Mouse (Mus musculus) layer of hippocampus, adult 8-10 months (tissue): ENCODE measurements around the gene Ube2e3. TPM values are rescaled to one million over a fixed set of nuclear protein-coding genes. Genes with fewer than 3 reads are reported as not detected.

ENCODE experiments used
- DNase-seq, 2 experiments: peaks; one replicate each; pipeline ENCODE4 v3.0.0; 2022; ENCODE audit warnings: low spot score in 2 of 2
- total RNA-seq, 4 experiments: library from RNA; stranded (reverse); gene quantifications; 2 replicates each; pipeline ENCODE4 v1.2.4; 2022

The Ube2e3 gene
- total RNA-seq: 100 to 1,000 TPM in 2 of 4 experiments, 10 to 100 TPM in 2; 91.5 to 107 (median 98.4) TPM

DNA sequence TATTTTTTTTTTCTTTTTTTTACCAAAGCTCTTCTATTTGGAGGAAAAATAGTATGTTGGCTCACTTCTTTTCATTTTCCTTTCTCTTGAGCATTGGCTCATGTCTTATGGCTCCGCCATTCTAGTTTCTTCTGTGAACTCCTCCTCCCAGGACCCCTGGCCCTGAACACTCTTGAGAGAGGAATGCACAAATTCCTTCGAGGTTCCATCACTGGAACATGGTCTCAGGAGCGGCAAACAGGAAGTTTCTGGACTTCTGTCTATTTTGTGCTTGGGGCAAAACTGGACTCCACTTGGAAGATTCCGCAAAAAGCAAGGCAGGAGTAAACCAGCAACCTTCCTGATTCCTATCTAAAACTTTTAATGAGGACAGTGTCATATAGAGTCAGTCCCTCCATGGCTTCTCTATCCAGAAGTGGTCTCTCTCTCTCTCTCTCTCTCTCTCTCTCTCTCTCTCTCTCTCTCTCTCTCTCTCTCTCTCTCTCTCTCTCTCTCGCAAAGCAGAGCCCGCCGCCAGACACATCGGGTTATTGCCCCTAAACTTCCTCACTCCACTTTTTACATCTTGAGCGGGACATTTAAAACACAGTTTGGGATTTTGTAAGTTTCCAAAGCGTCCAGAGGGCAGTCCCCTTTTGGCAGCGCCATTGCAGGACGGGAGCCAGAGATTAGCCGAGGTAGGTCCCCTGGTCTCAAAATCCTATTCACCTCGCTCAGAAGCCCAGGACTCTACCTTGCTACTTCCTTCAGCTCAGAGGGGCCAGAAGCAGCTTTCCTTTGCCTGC is at the start of gene Ube2e3:
Gene Ube2e3, plus strand, starts transcription at position 399 of the 785 bp plus-strand sequence.
- DNase-seq: no peak

DNA sequence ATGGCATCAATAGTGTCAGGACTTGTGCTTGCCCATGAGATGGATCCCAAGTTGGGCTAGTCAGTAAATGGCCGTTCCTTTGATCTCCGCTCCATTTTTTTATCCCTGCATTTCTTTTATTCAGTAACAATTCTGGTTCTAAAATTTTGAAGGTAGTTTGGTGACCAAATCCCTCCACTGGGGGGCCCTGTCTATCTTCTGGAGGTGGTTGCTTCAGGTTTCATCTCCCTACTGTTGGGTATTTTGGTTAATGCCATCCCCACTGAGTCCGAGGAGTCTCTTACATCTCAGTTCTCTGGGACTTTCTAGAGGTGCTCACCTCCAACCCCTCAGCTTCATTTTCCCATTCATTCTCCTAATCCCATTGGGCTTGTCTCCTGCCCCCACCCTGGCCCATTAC is 38.0 kb upstream of the Ube2e3 start:
- DNase-seq: no peak

DNA sequence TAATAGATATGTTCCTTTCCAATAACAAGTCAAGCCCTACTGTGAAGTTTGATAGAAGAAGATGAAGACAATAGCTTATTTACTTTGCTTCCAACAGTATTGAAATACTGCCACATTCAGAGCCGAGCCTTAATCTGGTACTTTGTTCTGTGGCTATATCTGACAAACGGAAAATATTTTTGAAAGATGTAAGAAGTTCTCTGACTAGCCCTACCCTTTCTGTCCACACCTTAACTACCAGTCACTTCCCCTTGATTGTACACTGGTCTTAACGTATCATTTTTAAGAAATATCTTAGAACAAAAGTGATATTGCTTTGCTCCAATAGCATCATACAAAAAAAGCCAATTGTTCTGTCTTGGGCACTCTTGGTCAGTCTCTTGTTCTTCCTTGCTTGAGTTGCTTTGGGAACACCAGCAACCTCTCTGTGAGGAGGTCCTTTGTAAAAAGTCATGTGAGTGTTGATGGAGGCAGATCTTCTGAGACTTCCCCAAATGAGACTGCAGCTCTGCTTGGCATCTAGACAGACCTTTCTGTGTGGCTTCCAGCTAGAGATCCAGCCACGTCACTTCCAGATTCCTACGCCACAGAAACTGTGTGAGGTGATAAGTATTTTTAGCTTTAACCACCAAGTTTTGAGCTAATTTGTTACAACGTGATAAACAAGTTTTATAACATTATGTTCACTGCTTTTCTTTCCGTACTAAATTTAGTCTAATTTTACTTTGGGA is 26.3 kb upstream of the Ube2e3 start:
- no peak for DNase-seq

DNA sequence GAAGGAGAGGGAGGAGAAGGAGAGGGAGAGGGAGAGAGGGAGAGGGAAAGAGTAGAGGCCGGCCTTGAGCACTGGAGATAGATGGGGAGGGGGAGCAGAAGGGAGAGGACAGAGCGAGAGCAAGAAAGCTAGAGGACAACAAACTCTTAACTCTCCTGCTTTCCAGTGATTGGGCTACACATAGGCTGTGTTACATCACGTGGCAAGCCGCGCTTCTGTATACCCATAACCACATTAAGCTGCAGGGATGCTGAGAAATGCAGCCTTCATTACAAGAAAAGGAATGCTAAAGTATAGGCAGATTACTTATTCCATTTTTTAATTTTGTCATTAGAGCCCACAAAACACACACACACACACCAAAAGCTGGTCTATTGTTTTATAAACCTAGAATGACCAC is 23.6 kb upstream of the Ube2e3 start:
- DNase-seq: no peak

DNA sequence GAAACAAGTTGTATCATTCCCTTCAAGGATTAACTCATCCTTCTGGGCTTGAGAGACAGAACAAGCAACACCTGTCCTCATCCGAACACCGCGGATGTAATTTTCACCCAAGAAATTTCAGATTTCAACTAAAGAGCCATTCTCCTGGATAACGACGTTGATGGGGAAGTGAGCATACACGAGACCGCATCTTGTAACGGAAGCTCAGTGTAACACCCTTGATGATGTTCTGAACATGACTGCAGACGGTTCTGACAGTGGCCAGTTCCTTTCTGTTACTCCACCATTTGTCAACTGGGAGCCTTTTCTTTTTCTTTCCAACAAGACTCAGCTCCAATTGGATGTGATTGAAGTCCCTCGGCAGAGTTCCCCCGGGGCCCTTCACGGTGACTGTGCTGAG is 22.6 kb upstream of the Ube2e3 start:
- DNase-seq: no peak

DNA sequence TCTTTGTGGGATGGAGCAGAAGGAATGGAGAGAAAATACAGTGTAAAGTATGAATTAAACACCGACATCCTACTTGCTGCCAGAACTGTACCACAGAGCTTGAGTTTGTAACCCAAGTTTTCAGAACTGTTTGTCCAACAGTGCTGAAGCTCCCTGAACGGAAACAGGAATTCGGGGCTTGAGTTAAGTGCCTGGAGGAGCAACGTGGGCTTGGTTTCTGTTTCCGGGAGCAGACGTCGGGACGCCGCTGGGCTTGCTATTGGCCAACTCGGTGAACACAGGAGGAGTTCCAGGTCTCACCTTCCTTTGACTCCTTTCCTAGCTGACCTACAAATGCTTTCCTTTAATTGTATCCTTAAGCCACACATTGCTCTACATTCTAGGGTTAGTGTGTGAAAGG is 22.2 kb upstream of the Ube2e3 start:
- no peak for DNase-seq

DNA sequence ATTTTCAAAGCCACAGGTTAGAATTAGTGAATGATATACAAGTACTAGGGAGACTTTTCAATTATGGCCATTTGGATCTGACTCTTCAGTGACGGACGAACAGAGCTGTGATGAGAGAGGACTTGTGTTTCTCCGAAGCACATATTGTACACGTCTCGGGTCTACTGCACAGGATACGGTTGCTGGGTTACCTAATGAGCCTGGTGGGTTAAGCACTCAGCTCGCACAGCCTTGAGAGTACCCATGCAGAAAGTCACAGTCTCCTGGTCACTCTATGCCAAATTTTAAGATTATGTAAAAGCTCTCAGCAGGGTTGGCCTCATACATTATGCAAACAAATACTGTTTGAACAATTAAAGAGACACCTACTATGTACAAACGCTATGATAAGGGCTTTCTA is 13.6 kb upstream of the Ube2e3 start:
- DNase-seq: no peak

DNA sequence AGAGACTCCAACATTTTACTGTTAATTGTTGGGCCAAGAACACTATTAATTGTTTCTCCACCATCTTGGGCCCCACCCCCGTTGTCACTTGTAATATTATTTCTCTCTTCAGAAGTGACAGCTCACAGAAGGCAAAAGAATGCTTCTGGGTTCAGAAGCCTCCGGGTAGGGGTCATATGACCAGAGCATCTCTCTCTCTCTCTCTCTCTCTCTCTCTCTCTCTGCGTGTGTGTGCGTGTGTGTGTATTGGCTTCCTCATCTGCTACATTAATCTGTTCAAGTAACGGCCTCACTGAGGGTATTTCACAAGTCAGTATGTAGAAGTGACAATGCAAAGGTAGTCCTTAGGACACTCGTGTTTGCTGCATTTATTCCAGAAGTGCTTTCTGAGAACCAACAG is 9.3 kb upstream of the Ube2e3 start:
- DNase-seq: no peak

DNA sequence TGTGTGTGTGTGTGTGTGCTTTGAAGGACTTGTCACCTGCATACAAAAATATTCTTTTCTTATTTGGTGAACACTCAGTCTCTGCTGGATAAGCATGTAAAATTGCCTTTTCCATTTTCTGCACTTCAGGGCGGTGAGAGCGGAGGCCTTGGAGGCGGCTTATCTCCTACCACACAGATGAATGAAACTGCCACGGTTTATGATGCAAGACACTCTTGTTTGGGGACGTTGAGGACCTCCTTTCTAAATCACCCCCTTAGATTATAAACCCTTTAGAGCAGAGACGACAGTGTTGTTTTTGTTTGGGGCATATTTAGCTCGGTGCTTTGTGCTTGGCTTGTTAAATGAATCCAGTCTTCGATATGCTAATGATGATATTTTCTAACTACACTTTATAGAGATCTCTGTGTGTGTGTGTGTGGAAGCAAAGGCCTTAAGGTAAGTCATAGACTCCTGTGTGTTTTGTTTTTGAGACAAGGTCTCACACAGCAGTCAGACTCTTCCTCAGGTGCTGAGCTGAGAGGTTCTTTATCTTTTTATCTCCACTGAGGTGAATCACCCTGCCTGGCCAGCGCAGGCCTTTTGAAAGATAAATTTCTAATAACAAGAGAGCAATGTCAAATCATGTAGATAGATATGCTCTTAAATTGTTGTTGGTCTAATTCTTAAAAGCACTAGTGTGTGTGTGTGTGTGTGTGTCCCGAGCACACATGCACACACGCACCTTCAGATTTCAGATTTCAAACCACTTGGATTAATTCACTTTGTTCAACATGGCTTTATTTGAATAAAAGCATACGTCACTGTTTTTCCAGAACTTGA is 8.4 kb upstream of the Ube2e3 start:
- no peak for DNase-seq

DNA sequence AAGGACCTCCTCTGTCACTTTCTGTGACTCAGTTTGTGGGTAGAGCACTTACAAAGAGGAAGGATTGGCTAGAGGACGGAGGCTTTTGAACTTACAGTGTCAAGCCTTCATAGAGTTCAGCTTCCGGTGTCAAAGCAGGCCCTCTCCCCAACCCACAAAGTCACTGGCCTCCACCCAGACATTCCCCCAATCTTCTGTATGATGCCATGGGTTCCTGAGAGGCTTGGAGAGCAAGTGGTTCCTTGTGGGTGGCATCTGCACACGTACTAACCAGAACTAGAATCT is 7.9 kb upstream of the Ube2e3 start:
- no peak for DNase-seq

DNA sequence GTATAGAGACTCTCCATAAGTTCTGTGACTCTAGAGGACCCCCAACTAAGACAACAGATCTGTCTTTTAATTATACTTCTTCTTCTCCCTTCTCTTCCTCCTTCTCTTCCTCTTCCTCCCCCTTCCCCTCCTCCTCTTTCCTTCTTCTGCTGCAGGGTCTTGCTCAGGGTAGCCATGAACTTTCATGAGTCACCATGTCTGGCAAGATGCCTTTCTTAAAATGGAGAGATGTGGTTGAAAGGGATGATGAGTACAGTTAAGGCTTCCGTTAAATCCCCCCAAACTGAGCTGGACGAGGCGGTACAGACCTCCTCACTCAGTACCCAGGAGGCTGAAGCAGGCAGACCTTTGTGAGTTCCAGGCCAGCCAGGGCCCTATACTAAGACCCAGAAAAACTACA is 3.8 kb upstream of the Ube2e3 start:
- DNase-seq: no peak

DNA sequence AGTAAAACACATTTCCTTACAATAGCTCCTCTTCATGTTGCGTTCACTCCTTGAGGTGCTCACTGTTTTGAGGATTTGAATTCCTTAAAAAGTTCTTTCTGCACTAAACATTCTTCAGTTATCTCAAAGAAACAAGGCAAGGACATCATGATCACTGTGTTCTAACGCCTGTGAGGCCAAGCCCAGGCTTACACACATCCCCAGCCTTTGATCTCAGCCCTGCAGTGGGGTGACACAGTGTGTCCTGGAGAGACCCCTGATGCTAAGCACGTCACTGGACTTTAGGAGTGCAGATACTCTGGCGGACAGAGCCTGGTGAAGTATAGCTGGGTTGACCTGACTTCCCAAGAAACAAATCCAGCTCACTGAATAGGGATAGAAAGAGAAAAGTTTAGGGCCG is 3.1 kb upstream of the Ube2e3 start:
- DNase-seq: no peak

DNA sequence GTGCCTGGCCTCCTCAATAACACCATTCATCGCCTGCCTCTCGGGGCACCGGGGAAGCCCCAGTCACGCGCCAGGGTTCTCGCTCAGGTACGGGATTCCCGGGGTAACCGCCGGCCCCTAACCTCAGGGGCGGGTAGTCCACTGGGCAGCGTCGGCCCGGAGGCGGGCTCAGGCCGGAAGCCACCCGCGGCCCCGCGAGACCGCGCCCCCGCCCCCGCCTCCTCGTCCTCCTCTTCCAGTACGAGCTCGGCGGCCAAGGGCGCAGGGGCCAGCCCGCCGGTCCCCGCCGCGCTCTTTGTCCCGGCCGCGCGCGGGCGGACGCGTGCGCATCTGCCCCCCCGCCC is 559 bp downstream of the Ube2e3 start:
- peak; percentile 46 to 64 for DNase-seq

DNA sequence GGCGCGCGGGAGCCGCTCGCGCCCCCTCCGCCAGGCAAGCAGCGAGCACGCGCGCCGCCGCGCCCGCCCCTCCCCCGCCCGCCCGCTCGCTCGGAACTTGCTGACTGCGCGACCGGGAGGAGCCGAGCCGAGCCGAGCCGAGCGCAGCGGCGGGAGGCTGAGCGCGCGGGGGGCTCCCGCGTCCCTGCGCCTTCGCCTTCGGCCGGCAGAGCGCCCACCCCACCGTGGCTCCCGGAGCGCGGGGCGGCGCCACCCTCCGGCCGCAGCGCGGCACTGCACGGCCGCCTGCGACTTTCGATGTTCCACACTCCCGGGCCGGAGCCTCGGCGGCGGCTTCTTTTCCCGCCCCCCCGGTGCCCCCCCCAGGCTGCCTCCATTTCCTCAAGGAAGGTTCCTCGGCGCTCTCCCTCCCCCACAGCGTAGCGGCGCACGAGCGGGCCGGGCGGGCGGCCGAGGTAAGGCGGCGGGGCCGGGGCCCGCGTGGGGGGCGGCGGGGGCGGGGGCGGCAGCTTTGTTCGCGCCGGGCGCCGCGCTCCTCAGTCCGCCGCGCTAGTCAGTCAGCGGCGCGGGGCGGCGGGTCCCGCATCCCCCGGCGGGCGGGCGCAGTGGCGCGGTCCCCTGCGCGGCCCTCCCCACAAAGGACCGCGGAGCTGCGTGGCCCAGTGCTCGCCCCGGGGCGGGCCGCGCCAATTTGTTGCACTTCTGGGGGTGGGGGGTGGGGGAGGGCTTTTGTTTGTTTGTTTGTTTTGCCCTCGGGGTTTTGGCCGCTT is 1.2 kb downstream of the Ube2e3 start:
- peak; percentile 58 to 83 for DNase-seq

DNA sequence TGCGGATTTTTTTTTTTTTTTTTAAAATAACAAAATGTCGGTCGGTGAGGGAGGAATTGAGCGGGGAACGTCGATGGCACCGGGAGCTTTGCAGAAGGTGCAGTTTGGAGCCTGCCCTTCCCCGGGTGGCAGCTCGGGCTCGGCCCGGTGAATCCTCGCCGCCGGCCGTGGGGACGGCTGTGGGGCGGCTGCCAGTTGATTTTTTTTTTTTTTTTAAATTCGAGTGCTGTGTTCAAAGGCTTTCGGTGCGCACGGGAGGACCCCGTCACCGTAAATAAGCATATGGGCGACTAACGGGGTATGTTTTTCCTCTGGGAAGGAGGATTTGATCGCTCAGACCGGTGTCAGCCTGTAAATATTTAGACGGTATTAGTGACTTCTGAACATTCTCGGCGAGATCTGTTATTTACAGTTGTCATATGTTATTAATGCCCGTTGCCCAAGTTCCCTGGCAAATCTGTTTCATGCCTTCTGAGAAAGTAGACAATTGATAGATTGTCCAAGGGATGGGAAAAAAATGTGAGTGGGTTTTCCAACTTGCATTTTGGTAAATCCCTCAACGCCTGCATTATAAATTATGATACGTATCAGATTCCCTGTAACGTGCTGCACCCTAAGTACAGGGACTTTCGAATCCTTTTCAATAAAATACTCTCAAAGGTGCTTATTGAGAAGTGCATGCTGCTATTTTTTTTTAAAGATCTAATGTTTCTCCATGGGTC is 2.0 kb downstream of the Ube2e3 start:
- peak in 1 of 2 experiments; percentile 12 for DNase-seq

DNA sequence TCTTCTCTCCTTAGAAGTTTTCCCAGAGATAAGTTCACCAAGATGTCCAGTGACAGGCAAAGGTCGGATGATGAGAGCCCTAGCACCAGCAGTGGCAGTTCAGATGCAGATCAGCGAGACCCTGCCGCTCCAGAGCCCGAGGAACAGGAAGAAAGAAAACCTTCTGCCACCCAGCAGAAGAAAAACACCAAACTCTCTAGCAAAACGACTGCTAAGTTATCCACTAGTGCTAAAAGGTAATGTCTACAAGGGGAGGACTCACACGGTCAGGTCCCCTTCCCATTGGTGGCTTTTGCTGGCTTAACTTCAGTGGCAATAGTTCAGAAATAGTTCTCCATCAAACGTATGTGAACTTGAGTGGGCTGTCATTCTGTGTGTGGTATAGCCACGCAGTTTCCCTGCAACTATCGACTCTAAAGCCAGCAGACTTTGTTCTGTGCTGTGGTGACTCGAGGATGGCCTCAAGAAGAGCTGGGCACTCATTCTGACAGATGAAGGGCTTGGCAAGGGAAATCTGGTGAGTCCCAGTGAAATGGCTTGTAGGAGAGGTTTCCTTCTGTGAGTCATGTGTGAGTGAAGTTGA is 2.6 kb downstream of the Ube2e3 start:
- no peak for DNase-seq

DNA sequence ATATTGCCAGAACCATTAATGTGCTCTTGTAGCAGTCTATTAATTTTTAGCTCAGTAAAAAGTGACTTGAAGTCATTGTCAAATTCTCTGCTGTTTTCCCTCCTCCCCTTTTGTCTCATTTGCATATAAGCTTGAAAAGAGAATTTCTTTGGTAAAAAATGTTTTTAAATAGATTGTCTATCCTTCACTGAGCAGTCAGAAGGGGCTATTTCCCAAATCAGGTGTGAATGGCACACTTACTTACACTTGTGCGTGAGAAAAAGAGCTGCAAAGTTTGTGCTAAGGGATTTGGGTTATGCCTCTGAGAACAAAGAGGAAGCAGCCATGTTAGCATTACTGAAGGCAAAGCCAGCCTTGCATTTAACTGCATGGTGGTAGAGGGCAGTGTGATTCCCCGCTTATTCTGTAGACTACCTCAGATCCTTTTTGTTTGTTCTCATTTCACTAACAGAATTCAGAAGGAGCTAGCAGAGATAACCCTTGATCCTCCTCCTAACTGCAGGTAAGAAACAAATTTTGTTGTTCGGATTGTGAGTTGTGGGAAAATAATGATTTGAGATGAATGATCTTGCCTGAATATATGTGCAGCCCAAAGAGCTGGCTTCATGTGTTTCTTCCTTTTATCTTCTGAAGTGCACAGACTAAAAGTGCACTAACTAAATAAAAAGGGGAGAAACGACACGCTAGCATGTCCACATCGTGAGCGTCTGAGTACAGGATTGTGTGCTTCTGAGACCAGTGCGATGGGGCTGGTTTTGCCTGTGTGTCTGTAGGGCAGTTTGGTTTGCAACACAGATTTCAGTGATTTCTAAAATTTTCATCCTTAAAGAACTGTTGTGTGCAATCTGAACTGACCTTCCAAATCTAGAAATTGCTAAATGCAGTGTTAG is 4.3 kb downstream of the Ube2e3 start:
- peak in 1 of 2 experiments; percentile 23 for DNase-seq

DNA sequence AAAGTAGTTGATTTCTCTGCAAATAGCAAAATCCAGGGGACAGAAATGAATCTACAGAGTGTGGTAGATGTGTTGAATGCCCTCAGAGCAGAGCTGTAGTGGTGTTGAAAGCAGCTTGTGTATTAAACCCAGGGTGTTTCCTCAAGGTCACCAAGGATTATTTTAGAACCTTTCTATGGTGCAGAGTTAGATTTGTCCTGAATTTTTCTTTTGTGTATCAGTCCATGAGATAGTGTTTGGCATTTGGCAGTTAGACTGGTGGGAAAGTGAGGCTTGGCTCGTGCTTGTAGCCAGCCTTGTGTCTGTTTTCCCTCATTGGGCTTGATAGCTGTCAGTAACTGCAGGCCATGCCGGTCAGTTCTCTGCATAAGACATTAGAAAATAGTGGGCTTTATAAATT is 6.0 kb downstream of the Ube2e3 start:
- DNase-seq: no peak

DNA sequence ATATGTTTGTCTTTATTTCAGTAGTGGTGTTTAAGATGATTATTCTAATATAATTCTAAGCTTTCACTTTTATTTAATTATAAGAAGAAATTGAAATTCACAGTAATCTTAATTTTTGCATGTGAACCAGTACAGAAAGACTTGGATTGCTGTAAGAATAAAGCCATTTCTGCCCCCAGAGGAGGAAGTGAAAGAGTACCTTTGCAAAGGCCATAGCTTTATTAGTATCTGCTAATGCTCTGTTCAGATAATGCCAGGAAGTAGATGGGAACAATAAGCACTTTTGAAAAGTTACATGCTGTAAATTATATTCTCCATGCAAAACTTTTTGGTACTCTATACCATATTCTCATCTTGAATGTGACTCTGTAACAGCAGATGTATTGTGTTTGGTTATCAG is 8.1 kb downstream of the Ube2e3 start:
- no peak for DNase-seq

DNA sequence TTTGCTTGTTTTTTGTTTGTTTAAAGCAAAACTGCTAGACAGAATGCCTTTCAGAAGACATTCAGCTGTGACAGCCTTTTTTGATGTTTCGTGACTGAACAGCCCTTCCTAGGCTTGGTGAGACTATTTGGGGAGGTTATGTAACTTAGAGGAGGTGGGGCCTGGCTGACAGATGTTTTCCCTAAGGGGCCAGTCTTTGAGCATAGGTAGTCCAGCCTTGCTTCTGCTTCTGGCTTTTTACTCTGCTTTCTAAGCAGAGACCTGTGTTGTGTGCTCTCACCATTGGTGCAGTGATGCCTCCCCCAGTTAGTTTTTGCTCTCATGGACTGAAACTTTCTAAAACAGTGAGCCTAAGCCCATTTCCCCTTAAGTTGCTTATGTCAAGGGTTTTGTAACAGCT is 14.1 kb downstream of the Ube2e3 start:
- no peak for DNase-seq
